Mouse (Mus musculus) lung, postnatal 0 days (tissue): ENCODE results near the gene Nrxn1. TPM values are rescaled to one million over a fixed set of nuclear protein-coding genes. Genes with fewer than 3 reads are reported as not detected.
"Not testable (repeated sequence)": the region's sequence is repeated elsewhere in the genome, so short reads cannot be mapped to it uniquely, and the experiment has no call there.

Experiments
- ATAC-seq: fragments of 200-750 bp; cut with Nextera tagmentation; 2 replicates; pipeline ENCODE4 v1.8.0; 2017; ENCODE audit warnings: moderate library complexity
- DNase-seq: peaks from one replicate; pipeline ENCODE4 v3.0.0-alpha.2; 2016; ENCODE audit warnings: low spot score
- H3K27ac ChIP-seq: fragments of 300-500 bp; sonication (generic); 2 replicates; pipeline ENCODE4 v1.5.1; 2014; ENCODE audit warnings: antibody characterized with exemption, mild to moderate bottlenecking, low read length, mixed read lengths
- H3K27me3 ChIP-seq: fragments of 300-500 bp; sonication (generic); replicated peaks from 2 replicates; pipeline ENCODE4 v1.6.1; 2014; ENCODE audit warnings: low read length, mixed read lengths; ENCODE audit not compliant: insufficient read depth
- H3K36me3 ChIP-seq: fragments of 300-500 bp; sonication (generic); 2 replicates; pipeline ENCODE4 v1.6.1; 2014; ENCODE audit warnings: low read length, mixed read lengths; ENCODE audit not compliant: insufficient read depth
- H3K4me1 ChIP-seq: fragments of 300-500 bp; sonication (generic); 2 replicates; pipeline ENCODE4 v1.6.1; 2014; ENCODE audit warnings: antibody characterized with exemption, low read depth, low read length, mixed read lengths; ENCODE audit not compliant: insufficient read depth
- H3K4me2 ChIP-seq: fragments of 300-500 bp; sonication (generic); replicated peaks from 2 replicates; pipeline ENCODE4 v1.6.1; 2014; ENCODE audit warnings: low read depth, mild to moderate bottlenecking, low read length, moderate library complexity, mixed read lengths
- H3K4me3 ChIP-seq: fragments of 300-500 bp; sonication (generic); 2 replicates; pipeline ENCODE4 v1.5.1; 2014; ENCODE audit warnings: low read depth, low read length
- H3K9ac ChIP-seq: fragments of 300-500 bp; sonication (generic); replicated peaks from 2 replicates; pipeline ENCODE4 v1.6.1; 2014; ENCODE audit warnings: low read depth, mild to moderate bottlenecking
- H3K9me3 ChIP-seq: fragments of 300-500 bp; sonication (generic); 2 replicates; pipeline ENCODE4 v1.6.1; 2016; ENCODE audit warnings: low read length, mixed read lengths
- CTCF ChIP-seq: IDR thresholded peaks from 2 replicates; pipeline ENCODE4 v1.5.1; 2016; ENCODE audit warnings: antibody characterized with exemption, mild to moderate bottlenecking
- EP300 ChIP-seq: IDR thresholded peaks from 2 replicates; pipeline ENCODE4 v1.6.1; 2016; ENCODE audit warnings: antibody characterized with exemption, mild to moderate bottlenecking, control low read depth
- WGBS: fragments of 180-500 bp; shearing (Covaris S2); extraction: QIAGEN DNeasy Blood & Tissue Kit; methylation state at CpG from one replicate; pipeline ENCODE4 v1.1.7; 2014; 5-methylcytosine and 5-hydroxymethylcytosine counted together
- polyA plus RNA-seq: library from polyadenylated mRNA; unstranded; fragments of >200 nt; fragmentation: Nextera tagmentation; extraction: Ambion mirVana; gene quantifications from 2 replicates; pipeline ENCODE4 v1.2.1, GENCODE M21; 2015

Nrxn1 gene
- polyA plus RNA-seq, 1 experiment from 2014 or later = 1.3 TPM

GRCm38 (mm10) chr17:90550415-90550814 is 542.5 kb downstream of the Nrxn1 start:
- Histone ChIP-seq H3K4me2 (no peak overlapping the region), H3K9ac (no peak overlapping the region), H3K36me3 (no peaks in the 10 kb centered on the region), H3K4me1 (no peaks in the 10 kb centered on the region), H3K27ac (no peak overlapping the region), H3K4me3 (no peak overlapping the region), H3K27me3 (no peaks in the 10 kb centered on the region), H3K9me3 (no peaks in the 10 kb centered on the region)
- DNase-seq (no peak), ATAC-seq (no peak)
- 74% methylated on average over 4 of the region's 4 CpGs for WGBS
- TF ChIP-seq CTCF (no peak), EP300 (no peak)

- no peaks in the 10 kb centered on the region for H3K4me1 ChIP-seq
- TF ChIP-seq CTCF (no peak), EP300 (no peak)
- WGBS = 80% methylated on average over 4 of the region's 4 CpGs
Measured at GRCm38 (mm10) chr17:90546806-90547205, 546.1 kb downstream of the Nrxn1 start.

GRCm38 (mm10) chr17:90544639-90545259 is 548.1 kb downstream of the Nrxn1 start:
- 64% methylated on average over 8 of the region's 8 CpGs for WGBS
- no peak for TF ChIP-seq CTCF
- TF ChIP-seq EP300 = no peak
- no peak for ATAC-seq

More at GRCm38 (mm10) chr17:90546806-90547205, 546.1 kb downstream of the Nrxn1 start:
- no peak for DNase-seq
- H3K4me3 ChIP-seq = no peak overlapping the region
- H3K27ac ChIP-seq = no peak overlapping the region
- H3K9me3 ChIP-seq = no peaks in the 10 kb centered on the region
- H3K36me3 ChIP-seq = no peaks in the 10 kb centered on the region
- no peaks in the 10 kb centered on the region for H3K27me3 ChIP-seq
- ATAC-seq = no peak
- H3K4me2 ChIP-seq = no peak overlapping the region
- H3K9ac ChIP-seq = no peak overlapping the region

GRCm38 (mm10) chr17:90543986-90544638 is 548.8 kb downstream of the Nrxn1 start:
- Histone ChIP-seq H3K9me3 (no peaks in the 10 kb centered on the region), H3K36me3 (no peaks in the 10 kb centered on the region), H3K9ac (no peak overlapping the region), H3K27me3 (no peaks in the 10 kb centered on the region), H3K27ac (no peak overlapping the region), H3K4me2 (no peak overlapping the region), H3K4me3 (no peak overlapping the region), H3K4me1 (no peaks in the 10 kb centered on the region)
- no peak for ATAC-seq
- no peak for TF ChIP-seq CTCF
- TF ChIP-seq EP300 = no peak
- WGBS = 14% methylated on average over 4 of the region's 4 CpGs
- no peak for DNase-seq

More at GRCm38 (mm10) chr17:90544639-90545259, 548.1 kb downstream of the Nrxn1 start:
- H3K9me3 ChIP-seq = no peaks in the 10 kb centered on the region
- no peak overlapping the region for H3K4me3 ChIP-seq
- H3K27me3 ChIP-seq = no peaks in the 10 kb centered on the region
- H3K4me2 ChIP-seq = no peak overlapping the region
- H3K4me1 ChIP-seq = no peaks in the 10 kb centered on the region
- no peak overlapping the region for H3K9ac ChIP-seq
- DNase-seq = no peak
- no peak overlapping the region for H3K27ac ChIP-seq
- H3K36me3 ChIP-seq = no peaks in the 10 kb centered on the region

GRCm38 (mm10) chr17:90531443-90531842 is 561.4 kb downstream of the Nrxn1 start:
- WGBS = 92% methylated on average over 2 of the region's 2 CpGs
- Histone ChIP-seq H3K36me3 (no peaks in the 10 kb centered on the region), H3K27ac (no peak overlapping the region), H3K4me2 (no peak overlapping the region), H3K4me1 (no peaks in the 10 kb centered on the region), H3K27me3 (no peaks in the 10 kb centered on the region), H3K4me3 (no peak overlapping the region), H3K9me3 (no peaks in the 10 kb centered on the region), H3K9ac (no peak overlapping the region)
- TF ChIP-seq EP300 (no peak), CTCF (no peak)
- DNase-seq = no peak
- ATAC-seq = no peak

GRCm38 (mm10) chr17:90506026-90506425 is 586.8 kb downstream of the Nrxn1 start:
- no peak overlapping the region for H3K4me3 ChIP-seq
- TF ChIP-seq CTCF (no peak), EP300 (no peak)
- no peaks in the 10 kb centered on the region for H3K9me3 ChIP-seq
- DNase-seq = no peak
- no peak overlapping the region for H3K27ac ChIP-seq
- no peak for ATAC-seq
- no peaks in the 10 kb centered on the region for H3K4me1 ChIP-seq
- no peak overlapping the region for H3K4me2 ChIP-seq
- no peaks in the 10 kb centered on the region for H3K36me3 ChIP-seq
- H3K9ac ChIP-seq = no peak overlapping the region
- H3K27me3 ChIP-seq = no peaks in the 10 kb centered on the region
- WGBS = 53% methylated on average over 2 of the region's 2 CpGs

- not testable (repeated sequence) for ATAC-seq, H3K27ac ChIP-seq, H3K4me2 ChIP-seq, H3K36me3 ChIP-seq, DNase-seq, H3K9me3 ChIP-seq, H3K9ac ChIP-seq, H3K4me1 ChIP-seq, H3K27me3 ChIP-seq, H3K4me3 ChIP-seq
- WGBS = 70% methylated on average over 7 of the region's 7 CpGs
Measured at GRCm38 (mm10) chr17:90503999-90504398, 588.9 kb downstream of the Nrxn1 start.
